Mouse (Mus musculus) C2C12 (cell line): Measurements from ENCODE around the gene Magi1. TPM values are rescaled to one million over a fixed set of nuclear protein-coding genes. Genes with fewer than 3 reads are reported as not detected.

Experiments used
- H3K27me3 ChIP-seq: one replicate; pipeline ENCODE4 v1.6.1; 2011; ENCODE audit not compliant: control insufficient read depth, insufficient read depth, insufficient read length
- H3K36me3 ChIP-seq: one replicate; pipeline ENCODE4 v1.6.1; 2011; ENCODE audit not compliant: control insufficient read depth, insufficient read depth
- H3K4me3 ChIP-seq: one replicate; pipeline ENCODE4 v1.5.1; 2011; ENCODE audit warnings: mild to moderate bottlenecking, control low read depth; ENCODE audit not compliant: poor library complexity, insufficient read depth, severe bottlenecking
- H3K79me2 ChIP-seq: one replicate; pipeline ENCODE4 v1.6.1; 2011; ENCODE audit not compliant: control insufficient read depth, insufficient read depth
- H3K79me3 ChIP-seq: one replicate; pipeline ENCODE4 v1.6.1; 2011; ENCODE audit warnings: low read depth, control low read depth
- H3ac ChIP-seq: one replicate; pipeline ENCODE3; 2011; ENCODE audit warnings: low read depth; ENCODE audit not compliant: control insufficient read depth, insufficient read length
- CEBPB ChIP-seq: IDR thresholded peaks from one replicate; pipeline ENCODE4 v1.6.1; 2011; ENCODE audit warnings: low read depth, mild to moderate bottlenecking, control low read depth, moderate library complexity
- CTCF ChIP-seq: IDR thresholded peaks from one replicate; pipeline ENCODE4 v1.5.1; 2011; ENCODE audit not compliant: control insufficient read depth, insufficient read depth, insufficient read length
- FOSL1 ChIP-seq: IDR thresholded peaks from one replicate; pipeline ENCODE4 v1.8.0; 2011; ENCODE audit warnings: mild to moderate bottlenecking, low read length; ENCODE audit not compliant: poor library complexity, insufficient read depth, severe bottlenecking
- MAX ChIP-seq: IDR thresholded peaks from one replicate; pipeline ENCODE4 v1.6.1; 2011; ENCODE audit warnings: mild to moderate bottlenecking, control low read depth
- MYOD1 ChIP-seq: IDR thresholded peaks from one replicate; pipeline ENCODE4 v1.6.1; 2011; ENCODE audit warnings: low read depth; ENCODE audit not compliant: control insufficient read depth, insufficient read length
- MYOG ChIP-seq: IDR thresholded peaks from one replicate; pipeline ENCODE4 v1.6.1; 2011; ENCODE audit not compliant: control insufficient read depth, insufficient read length; ENCODE audit errors: extremely low read depth
- USF1 ChIP-seq: IDR thresholded peaks from one replicate; pipeline ENCODE4 v1.6.1; 2011; ENCODE audit warnings: low read depth, mild to moderate bottlenecking, control low read depth, moderate library complexity
- polyA plus RNA-seq: library from polyadenylated mRNA; unstranded; fragments of >200 nt; fragmentation: generic; extraction: Trizol; gene quantifications from one replicate; pipeline ENCODE4 v1.2.1, GENCODE M21; 2012; ENCODE audit warnings: missing spikeins

Gene Magi1
- polyA plus RNA-seq, 1 experiment: 3.8 TPM

DNA sequence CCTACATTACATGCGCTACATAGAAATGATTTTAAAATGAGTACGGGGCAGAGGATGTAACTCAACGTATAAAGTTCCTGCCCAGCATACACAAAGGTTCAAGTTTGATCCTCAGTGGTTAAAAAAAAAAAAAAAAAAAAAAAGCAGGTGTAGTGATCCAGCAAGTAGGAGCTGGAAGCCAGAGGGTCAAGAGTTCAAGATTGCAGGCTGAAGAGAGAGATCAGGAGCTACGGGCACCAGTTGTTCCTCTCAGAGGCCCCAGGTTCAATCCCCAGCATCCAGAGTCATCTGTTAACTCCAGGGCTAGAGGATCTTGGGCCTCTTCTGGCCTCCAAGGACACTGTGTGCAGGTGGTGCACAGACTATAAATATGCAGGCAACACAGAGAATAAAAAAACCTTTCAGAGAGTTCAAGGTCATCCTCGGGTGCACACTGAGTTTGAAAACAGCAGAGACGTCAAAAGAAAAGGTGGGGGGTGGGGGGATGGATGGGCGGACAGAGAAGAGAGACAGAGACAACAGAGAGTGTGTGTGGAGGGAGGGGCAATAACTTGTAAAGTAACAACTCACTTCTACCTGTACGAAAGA is 32.3 kb downstream of the Magi1 start:
- H3K36me3 ChIP-seq: no peaks in the 10 kb centered on the region
- no peak overlapping the region for H3ac ChIP-seq
- H3K4me3 ChIP-seq: no peak overlapping the region
- H3K79me3 ChIP-seq: peaks cover 21% of the 10 kb centered on the region
- TF ChIP-seq USF1 (no peak), CTCF (no peak), CEBPB (no peak), MYOG (no peak), FOSL1 (no peak), MYOD1 (no peak), MAX (no peak)
- H3K79me2 ChIP-seq: peaks cover 62% of the 10 kb centered on the region
- H3K27me3 ChIP-seq: no peaks in the 10 kb centered on the region

DNA sequence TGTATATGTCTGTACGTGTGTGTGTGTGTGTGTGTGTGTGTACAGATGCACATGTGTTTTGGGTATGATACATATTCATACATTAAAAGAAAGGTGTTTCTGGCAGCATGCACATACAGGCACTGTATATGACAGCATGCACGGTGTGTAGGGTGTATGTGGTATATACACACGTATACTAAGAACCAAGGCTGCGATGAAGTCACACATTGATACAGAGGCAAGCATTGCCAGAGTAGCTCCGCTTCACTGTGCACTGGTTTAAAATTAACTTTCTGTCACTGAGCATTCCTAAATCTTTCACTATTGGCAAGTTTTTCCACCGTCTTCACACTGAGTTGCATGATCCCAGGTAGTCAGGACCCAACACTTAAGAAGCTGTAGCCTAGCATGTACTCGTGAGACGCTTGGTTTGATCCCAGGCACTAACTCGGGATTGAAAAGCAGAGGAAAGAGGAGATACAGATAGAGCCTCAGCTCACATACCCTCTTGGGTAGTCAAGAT is 34.4 kb downstream of the Magi1 start:
- Histone ChIP-seq H3K79me3 (peaks cover 18% of the 10 kb centered on the region), H3K36me3 (no peaks in the 10 kb centered on the region), H3K27me3 (no peaks in the 10 kb centered on the region), H3ac (no peak overlapping the region), H3K4me3 (no peak overlapping the region), H3K79me2 (peaks cover 53% of the 10 kb centered on the region)
- TF ChIP-seq USF1 (no peak), FOSL1 (no peak), MYOD1 (no peak), MYOG (no peak), MAX (no peak), CEBPB (no peak), CTCF (no peak)

DNA sequence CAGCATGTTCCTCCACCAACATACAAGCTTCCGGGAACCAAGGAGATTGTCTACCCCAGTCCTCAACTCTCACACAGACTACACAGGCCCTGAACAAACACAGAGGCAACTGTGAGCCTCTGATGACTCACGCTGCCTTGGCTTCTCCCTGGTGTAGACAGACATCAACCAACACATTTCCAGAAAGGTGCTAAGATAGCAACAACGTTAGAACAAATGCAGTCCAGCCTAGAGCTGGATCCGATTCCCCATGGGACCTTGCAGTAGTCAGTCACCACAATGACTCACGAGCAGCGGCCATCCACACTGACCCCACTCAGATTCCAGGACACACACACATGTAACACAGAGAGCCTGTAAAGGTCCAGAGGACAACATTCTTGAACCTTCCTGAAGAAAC is 42.5 kb downstream of the Magi1 start:
- H3K4me3 ChIP-seq: no peak overlapping the region
- no peak overlapping the region for H3ac ChIP-seq
- peaks cover 21% of the 10 kb centered on the region for H3K79me3 ChIP-seq
- no peaks in the 10 kb centered on the region for H3K36me3 ChIP-seq
- no peaks in the 10 kb centered on the region for H3K27me3 ChIP-seq
- TF ChIP-seq FOSL1 (peak; percentile 82), CTCF (no peak), MAX (peak; percentile 62), MYOD1 (peak; percentile 55)
- H3K79me2 ChIP-seq: peaks cover 78% of the 10 kb centered on the region

DNA sequence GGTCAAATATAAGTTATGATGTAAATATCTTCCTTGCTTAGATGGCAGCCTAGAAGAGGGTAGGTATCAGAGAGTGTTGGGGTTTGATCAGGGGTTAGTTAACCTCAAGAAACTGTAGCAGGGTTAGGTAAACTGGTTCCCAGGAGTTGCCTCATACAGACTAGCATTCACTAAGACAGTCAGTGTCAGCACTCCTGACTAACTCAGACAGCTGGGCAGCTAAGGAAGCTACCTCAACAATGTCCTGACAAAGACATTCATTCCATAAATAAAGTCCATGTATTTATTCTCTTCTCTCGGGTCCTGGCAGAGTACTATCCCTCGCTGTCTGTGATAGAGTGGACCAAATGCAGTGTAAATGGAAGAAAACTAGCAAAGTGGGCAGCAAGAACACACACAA is 45.1 kb downstream of the Magi1 start:
- TF ChIP-seq MYOD1 (peak; percentile 36), CEBPB (no peak)
- Histone ChIP-seq H3ac (no peak overlapping the region), H3K27me3 (no peaks in the 10 kb centered on the region), H3K4me3 (no peak overlapping the region), H3K79me3 (peaks cover 23% of the 10 kb centered on the region), H3K36me3 (no peaks in the 10 kb centered on the region), H3K79me2 (peaks cover 85% of the 10 kb centered on the region)

DNA sequence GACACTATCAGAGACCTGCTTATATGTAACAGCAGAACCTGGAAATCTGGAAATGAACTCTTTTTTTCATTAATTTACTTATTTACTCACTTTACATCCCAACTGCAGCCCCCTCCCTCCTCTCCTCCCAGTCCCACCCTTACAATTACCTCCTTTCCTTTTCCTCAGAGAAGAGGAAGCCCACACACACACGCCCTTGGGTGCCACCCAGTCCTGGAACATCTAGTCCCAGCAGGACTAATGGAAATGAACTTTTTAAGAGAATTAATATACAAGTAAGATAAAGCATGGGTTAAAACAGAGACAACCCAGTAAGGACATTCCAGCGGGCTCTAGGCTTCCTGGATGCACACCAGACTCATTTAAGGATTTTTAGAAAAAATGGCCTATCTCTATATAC is 46.8 kb downstream of the Magi1 start:
- no peaks in the 10 kb centered on the region for H3K27me3 ChIP-seq
- H3K36me3 ChIP-seq: no peaks in the 10 kb centered on the region
- H3K4me3 ChIP-seq: no peak overlapping the region
- H3ac ChIP-seq: no peak overlapping the region
- TF ChIP-seq MYOG: no peak
- TF ChIP-seq CTCF: no peak
- TF ChIP-seq MAX: no peak
- no peak for TF ChIP-seq FOSL1
- TF ChIP-seq CEBPB: no peak
- no peak for TF ChIP-seq MYOD1
- no peak for TF ChIP-seq USF1
- H3K79me2 ChIP-seq: peaks cover 72% of the 10 kb centered on the region
- peaks cover 22% of the 10 kb centered on the region for H3K79me3 ChIP-seq

DNA sequence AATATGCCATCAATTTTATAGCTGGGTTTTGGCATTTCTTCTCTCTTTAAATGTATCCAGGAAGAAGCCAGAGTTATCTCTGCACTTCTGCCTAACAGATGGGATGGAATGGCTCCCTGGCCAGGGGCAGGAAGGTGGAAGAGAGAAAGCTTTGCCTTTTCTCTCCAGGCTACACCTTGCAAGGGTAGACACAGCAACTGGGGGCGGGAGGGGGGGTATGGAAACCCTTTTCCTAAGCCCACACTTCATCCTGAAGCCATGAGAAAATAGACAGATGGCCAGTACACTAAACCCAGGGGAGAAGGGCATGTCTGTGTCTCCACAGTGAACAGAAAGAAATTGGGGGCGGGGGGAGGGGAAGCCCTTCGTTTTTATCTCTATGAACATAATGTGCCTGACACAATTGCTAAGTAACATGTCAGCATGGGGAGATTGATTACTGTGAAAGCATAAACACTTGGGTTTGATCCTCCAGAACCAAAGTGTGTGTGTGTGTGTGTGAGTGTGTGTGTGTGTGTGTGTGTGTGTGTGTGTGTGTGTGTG is 51.4 kb downstream of the Magi1 start:
- Histone ChIP-seq H3K27me3 (no peaks in the 10 kb centered on the region), H3K4me3 (no peak overlapping the region), H3ac (no peak overlapping the region), H3K36me3 (no peaks in the 10 kb centered on the region), H3K79me2 (peaks cover 60% of the 10 kb centered on the region), H3K79me3 (peaks cover 11% of the 10 kb centered on the region)
- TF ChIP-seq FOSL1 (no peak), MYOD1 (no peak), CTCF (no peak), MYOG (no peak), USF1 (no peak)
